Mouse (Mus musculus) erythroblast, embryonic 14.5 days (primary cell): Measurements from ENCODE around the gene Vps33b.

ENCODE experiments used
- GATA1 ChIP-seq: IDR thresholded peaks from 2 replicates; pipeline ENCODE4 v1.6.1; 2012; ENCODE audit warnings: low read length, inconsistent platforms, mixed read lengths
- TAL1 ChIP-seq: IDR thresholded peaks from 3 replicates; pipeline ENCODE4 v1.6.1; 2012; ENCODE audit warnings: low read length, inconsistent platforms, mixed read lengths

- TF ChIP-seq GATA1 (no peak), TAL1 (no peak)
Measured at GRCm38 (mm10) chr7:80267764-80268163, 1.7 kb upstream of the Vps33b start.
